Mouse (Mus musculus): ENCODE measurements around the gene Pcdh9. TPM values are rescaled to one million over a fixed set of nuclear protein-coding genes. Genes with fewer than 3 reads are reported as not detected.

Pcdh9 gene
- total and polyA plus RNA-seq, 3 experiments, result 0.22 TPM; not detected in 2

GRCm38 (mm10) chr14:93889231-93889630 lies 1.2 kb downstream of the Pcdh9 start:
- ATAC-seq (ENCODE audit: extremely low read depth, insufficient number of reproducible peaks, low FRiP score, poor library complexity, severe bottlenecking), result no peak
- H3K4me1 ChIP-seq (ENCODE audit: insufficient read depth, low read depth, low read length), result no peaks in the 10 kb centered on the region
- no peak for DNase-seq (ENCODE audit: low spot score)
- no peaks in the 10 kb centered on the region for H3K27me3 ChIP-seq (ENCODE audit: insufficient read depth, low read length)
- no peak for TF ChIP-seq TAL1 (conservative IDR thresholded peaks at IDR 0.05; ENCODE audit: low read depth, low read length)
- no peak for TF ChIP-seq GATA1 (IDR thresholded peaks at IDR 0.05; ENCODE audit: borderline replicate concordance, low read length)
- no peak for TF ChIP-seq POLR2AphosphoS5 (IDR thresholded peaks at IDR 0.05; ENCODE audit: insufficient replicate concordance, low read depth, low read length)
- TF ChIP-seq CTCF (IDR thresholded peaks at IDR 0.05; ENCODE audit: low read depth, low read length), result no peak
- no peak for TF ChIP-seq GATA2 (IDR thresholded peaks at IDR 0.05; ENCODE audit: borderline replicate concordance, low read depth, low read length)
- H3K36me3 ChIP-seq (replicated peaks), result no peaks in the 10 kb centered on the region
- H3K9me3 ChIP-seq (replicated peaks), result peaks cover 44% of the 10 kb centered on the region
- H3K4me3 ChIP-seq (ENCODE audit: low read depth, low read length), result no peak overlapping the region

- no peaks in the 10 kb centered on the region for H3K4me1 ChIP-seq (ENCODE audit: insufficient read depth, low read depth, low read length)
- ATAC-seq (ENCODE audit: extremely low read depth, insufficient number of reproducible peaks, low FRiP score, poor library complexity, severe bottlenecking), result no peak
- no peaks in the 10 kb centered on the region for H3K36me3 ChIP-seq (replicated peaks)
- H3K27me3 ChIP-seq (ENCODE audit: insufficient read depth, low read length), result no peaks in the 10 kb centered on the region
- no peak for DNase-seq (ENCODE audit: low spot score)
- TF ChIP-seq GATA1 (IDR thresholded peaks at IDR 0.05; ENCODE audit: borderline replicate concordance, low read length) (no peak), POLR2AphosphoS5 (IDR thresholded peaks at IDR 0.05; ENCODE audit: insufficient replicate concordance, low read depth, low read length) (no peak), CTCF (IDR thresholded peaks at IDR 0.05; ENCODE audit: low read depth, low read length) (no peak), TAL1 (conservative IDR thresholded peaks at IDR 0.05; ENCODE audit: low read depth, low read length) (no peak), GATA2 (IDR thresholded peaks at IDR 0.05; ENCODE audit: borderline replicate concordance, low read depth, low read length) (no peak)
- H3K4me3 ChIP-seq (ENCODE audit: low read depth, low read length), result no peak overlapping the region
- peaks cover 44% of the 10 kb centered on the region for H3K9me3 ChIP-seq (replicated peaks)
Measured at GRCm38 (mm10) chr14:93888346-93888745, 2.1 kb downstream of the Pcdh9 start.

- H3K4me3 ChIP-seq (ENCODE audit: low read depth, low read length), result no peak overlapping the region
- no peaks in the 10 kb centered on the region for H3K36me3 ChIP-seq (replicated peaks)
- H3K9me3 ChIP-seq (replicated peaks), result peaks cover 44% of the 10 kb centered on the region
- DNase-seq (ENCODE audit: low spot score), result no peak
- ATAC-seq (ENCODE audit: extremely low read depth, insufficient number of reproducible peaks, low FRiP score, poor library complexity, severe bottlenecking), result no peak
- no peaks in the 10 kb centered on the region for H3K4me1 ChIP-seq (ENCODE audit: insufficient read depth, low read depth, low read length)
- TF ChIP-seq CTCF (IDR thresholded peaks at IDR 0.05; ENCODE audit: low read depth, low read length) (no peak), GATA1 (IDR thresholded peaks at IDR 0.05; ENCODE audit: borderline replicate concordance, low read length) (no peak), GATA2 (IDR thresholded peaks at IDR 0.05; ENCODE audit: borderline replicate concordance, low read depth, low read length) (no peak), TAL1 (conservative IDR thresholded peaks at IDR 0.05; ENCODE audit: low read depth, low read length) (no peak), POLR2AphosphoS5 (IDR thresholded peaks at IDR 0.05; ENCODE audit: insufficient replicate concordance, low read depth, low read length) (no peak)
- no peaks in the 10 kb centered on the region for H3K27me3 ChIP-seq (ENCODE audit: insufficient read depth, low read length)
Measured at GRCm38 (mm10) chr14:93887066-93887465, 3.4 kb downstream of the Pcdh9 start.

- ATAC-seq (ENCODE audit: extremely low read depth, insufficient number of reproducible peaks, low FRiP score, poor library complexity, severe bottlenecking) (no peak), DNase-seq (ENCODE audit: low spot score) (no peak)
- Histone ChIP-seq H3K9me3 (replicated peaks) (peaks cover 34% of the 10 kb centered on the region), H3K27me3 (ENCODE audit: insufficient read depth, low read length) (no peaks in the 10 kb centered on the region), H3K4me1 (ENCODE audit: insufficient read depth, low read depth, low read length) (no peaks in the 10 kb centered on the region), H3K36me3 (replicated peaks) (no peaks in the 10 kb centered on the region), H3K4me3 (ENCODE audit: low read depth, low read length) (no peak overlapping the region)
- TF ChIP-seq CTCF (IDR thresholded peaks at IDR 0.05; ENCODE audit: low read depth, low read length) (no peak), TAL1 (conservative IDR thresholded peaks at IDR 0.05; ENCODE audit: low read depth, low read length) (no peak), GATA1 (IDR thresholded peaks at IDR 0.05; ENCODE audit: borderline replicate concordance, low read length) (no peak), POLR2AphosphoS5 (IDR thresholded peaks at IDR 0.05; ENCODE audit: insufficient replicate concordance, low read depth, low read length) (no peak), GATA2 (IDR thresholded peaks at IDR 0.05; ENCODE audit: borderline replicate concordance, low read depth, low read length) (no peak)
Measured at GRCm38 (mm10) chr14:93885551-93886084, 4.9 kb downstream of the Pcdh9 start.

GRCm38 (mm10) chr14:93884467-93884866 lies 6.0 kb downstream of the Pcdh9 start:
- Histone ChIP-seq H3K27me3 (ENCODE audit: insufficient read depth, low read length) (no peaks in the 10 kb centered on the region), H3K4me3 (ENCODE audit: low read depth, low read length) (no peak overlapping the region), H3K9me3 (replicated peaks) (peaks cover 24% of the 10 kb centered on the region), H3K36me3 (replicated peaks) (no peaks in the 10 kb centered on the region), H3K4me1 (ENCODE audit: insufficient read depth, low read depth, low read length) (no peaks in the 10 kb centered on the region)
- no peak; the same call in 1 of the 2 replicates for ATAC-seq (ENCODE audit: extremely low read depth, insufficient number of reproducible peaks, low FRiP score, poor library complexity, severe bottlenecking)
- DNase-seq (ENCODE audit: low spot score), result no peak
- TF ChIP-seq GATA1 (IDR thresholded peaks at IDR 0.05; ENCODE audit: borderline replicate concordance, low read length) (no peak), POLR2AphosphoS5 (IDR thresholded peaks at IDR 0.05; ENCODE audit: insufficient replicate concordance, low read depth, low read length) (no peak), CTCF (IDR thresholded peaks at IDR 0.05; ENCODE audit: low read depth, low read length) (no peak), GATA2 (IDR thresholded peaks at IDR 0.05; ENCODE audit: borderline replicate concordance, low read depth, low read length) (no peak), TAL1 (conservative IDR thresholded peaks at IDR 0.05; ENCODE audit: low read depth, low read length) (no peak)

GRCm38 (mm10) chr14:93880071-93880470 lies 10.4 kb downstream of the Pcdh9 start:
- Histone ChIP-seq H3K9me3 (replicated peaks) (no peaks in the 10 kb centered on the region; the same call in 1 of the 2 replicates), H3K4me1 (ENCODE audit: insufficient read depth, low read depth, low read length) (no peaks in the 10 kb centered on the region), H3K36me3 (replicated peaks) (no peaks in the 10 kb centered on the region), H3K27me3 (ENCODE audit: insufficient read depth, low read length) (no peaks in the 10 kb centered on the region), H3K4me3 (ENCODE audit: low read depth, low read length) (no peak overlapping the region)
- no peak for DNase-seq (ENCODE audit: low spot score)
- ATAC-seq (ENCODE audit: extremely low read depth, insufficient number of reproducible peaks, low FRiP score, poor library complexity, severe bottlenecking), result no peak
- TF ChIP-seq GATA1 (IDR thresholded peaks at IDR 0.05; ENCODE audit: borderline replicate concordance, low read length), result no peak
- no peak for TF ChIP-seq POLR2AphosphoS5 (IDR thresholded peaks at IDR 0.05; ENCODE audit: insufficient replicate concordance, low read depth, low read length)
- TF ChIP-seq TAL1 (conservative IDR thresholded peaks at IDR 0.05; ENCODE audit: low read depth, low read length), result no peak
- TF ChIP-seq CTCF (IDR thresholded peaks at IDR 0.05; ENCODE audit: low read depth, low read length), result no peak
- no peak for TF ChIP-seq GATA2 (IDR thresholded peaks at IDR 0.05; ENCODE audit: borderline replicate concordance, low read depth, low read length)

Data from G1E (cell line).